Mouse (Mus musculus): Measurements from ENCODE around the gene Gramd2. TPM values are rescaled to one million over a fixed set of nuclear protein-coding genes. Genes with fewer than 3 reads are reported as not detected.
"Not testable (repeated sequence)": the region's sequence is repeated elsewhere in the genome, so short reads cannot be mapped to it uniquely, and the experiment has no call there.

Gene Gramd2
- total RNA-seq, 2 experiments from 2014 or later = 1.3 TPM; not detected in 1

DNA sequence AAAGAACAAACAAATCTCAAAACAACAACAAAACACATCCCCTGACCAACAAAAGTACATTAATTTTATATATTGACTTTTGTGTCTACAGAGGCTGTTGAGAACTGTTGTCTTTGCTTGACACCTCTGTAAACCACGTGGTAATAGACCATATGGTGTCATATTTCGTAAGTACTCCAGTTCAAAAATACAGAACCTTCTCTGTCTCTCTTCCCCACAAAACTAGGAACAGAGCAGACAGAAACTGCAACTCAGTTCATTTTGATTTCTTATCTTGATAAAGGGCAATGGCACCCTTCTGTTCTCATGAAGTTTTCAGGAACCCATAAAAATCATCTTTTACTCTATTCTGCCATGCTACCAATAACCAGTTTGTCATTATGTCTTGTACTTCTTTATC is 75.3 kb downstream of the Gramd2 start:
- no peak for ATAC-seq (replicated peaks; ENCODE audit: low FRiP score, poor library complexity, severe bottlenecking)

DNA sequence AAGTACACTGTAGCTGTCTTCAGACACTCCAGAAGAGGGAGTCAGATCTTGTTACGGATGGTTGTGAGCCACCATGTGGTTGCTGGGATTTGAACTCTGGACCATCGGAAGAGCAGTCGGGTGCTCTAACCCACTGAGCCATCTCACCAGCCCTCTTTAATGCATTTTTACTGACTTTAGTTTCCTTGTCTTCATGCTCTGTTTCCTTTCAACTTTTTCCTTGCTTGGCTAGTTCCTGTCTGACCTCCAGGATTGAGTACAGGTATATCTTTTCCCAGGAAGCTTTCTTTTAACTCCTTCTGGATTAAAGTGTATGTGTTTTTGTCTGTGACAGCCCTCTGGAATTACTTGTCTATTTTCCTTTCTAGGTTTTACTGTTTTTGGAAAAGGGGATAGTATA is 77.1 kb downstream of the Gramd2 start:
- not testable (repeated sequence) for ATAC-seq (replicated peaks; ENCODE audit: low FRiP score, poor library complexity, severe bottlenecking)

DNA sequence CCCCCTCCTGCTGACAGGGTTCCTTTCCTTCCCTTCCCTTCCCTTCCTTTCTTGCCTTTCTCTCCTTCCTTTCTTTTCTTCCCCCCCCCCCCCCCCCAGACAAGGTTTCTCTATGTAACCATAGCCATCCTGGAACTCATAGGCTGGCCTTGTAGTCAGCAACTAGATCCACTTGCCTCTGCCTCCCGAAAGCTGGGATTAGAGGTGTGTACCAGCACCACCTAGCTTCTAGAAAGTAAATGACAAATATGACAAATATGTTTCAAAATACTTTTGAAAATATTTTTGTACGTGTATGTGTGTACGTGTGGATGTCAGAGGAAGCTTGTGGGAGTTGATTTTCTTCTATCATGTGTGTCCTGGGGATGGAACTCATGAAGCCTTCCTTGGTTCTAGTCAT is 80.6 kb downstream of the Gramd2 start:
- no peak for ATAC-seq (replicated peaks; ENCODE audit: low FRiP score, poor library complexity, severe bottlenecking)

DNA sequence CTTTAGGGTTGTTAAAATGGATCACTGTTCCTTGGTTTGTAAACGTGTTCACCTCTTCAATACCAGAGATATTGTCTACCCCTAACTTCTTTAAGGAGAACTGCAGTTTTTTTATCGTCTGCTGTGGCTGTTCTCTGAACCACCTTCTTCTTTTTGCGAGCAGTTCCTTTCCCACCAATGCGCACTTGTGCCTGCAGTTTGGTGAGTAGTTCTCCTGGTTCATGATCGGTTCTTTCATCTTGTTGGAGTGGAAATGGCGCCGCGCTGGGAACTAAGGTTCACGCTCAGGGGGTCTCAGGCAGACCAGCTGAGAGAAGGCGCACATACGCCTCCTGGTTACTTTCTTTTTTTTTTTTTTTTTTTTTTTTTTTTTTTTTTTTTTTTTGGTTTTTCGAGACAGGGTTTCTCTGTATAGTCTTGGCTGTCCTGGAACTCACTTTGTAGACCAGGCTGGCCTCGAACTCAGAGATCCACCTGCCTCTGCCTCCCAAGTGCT is 87.1 kb downstream of the Gramd2 start:
- ATAC-seq (replicated peaks; ENCODE audit: low FRiP score, poor library complexity, severe bottlenecking) = not testable (repeated sequence)

Other genes starting within 250 kb of the Gramd2 start
- 42.4 and 49.8 TPM in 2 replicates for gene Arih1, start 193.5 kb upstream of the Gramd2 start, total RNA-seq (2015; ENCODE audit: low replicate concordance)
- gene Arih1, start 193.5 kb upstream of the Gramd2 start, total RNA-seq (2017; ENCODE audit: low replicate concordance) = 89.2 and 128 TPM in 2 replicates
- gene Hexa, start 140.6 kb upstream of the Gramd2 start, total RNA-seq (2015; ENCODE audit: low replicate concordance) = 24.2 and 25.7 TPM in 2 replicates
- gene Hexa, start 140.6 kb upstream of the Gramd2 start, total RNA-seq (2017; ENCODE audit: low replicate concordance) = 36.8 and 52.1 TPM in 2 replicates
- gene Tmem202, start 140.3 kb upstream of the Gramd2 start, total RNA-seq (2015; ENCODE audit: low replicate concordance) = not detected in 2 replicates
- not detected in 2 replicates for gene Tmem202, start 140.3 kb upstream of the Gramd2 start, total RNA-seq (2017; ENCODE audit: low replicate concordance)
- gene Celf6, start 102.2 kb upstream of the Gramd2 start, total RNA-seq (2015; ENCODE audit: low replicate concordance) = not detected in 2 replicates
- not detected in 2 replicates for gene Celf6, start 102.2 kb upstream of the Gramd2 start, total RNA-seq (2017; ENCODE audit: low replicate concordance)
- gene Parp6, start 62.9 kb upstream of the Gramd2 start, total RNA-seq (2015; ENCODE audit: low replicate concordance) = 3.1 and 5.4 TPM in 2 replicates
- gene Parp6, start 62.9 kb upstream of the Gramd2 start, total RNA-seq (2017; ENCODE audit: low replicate concordance) = 1.3 and 1.8 TPM in 2 replicates
- 36.3 and 60.8 TPM in 2 replicates for gene Pkm, start 23.8 kb upstream of the Gramd2 start, total RNA-seq (2015; ENCODE audit: low replicate concordance)
- 150 and 158 TPM in 2 replicates for gene Pkm, start 23.8 kb upstream of the Gramd2 start, total RNA-seq (2017; ENCODE audit: low replicate concordance)
- gene Senp8, start 70.6 kb downstream of the Gramd2 start, total RNA-seq (2015; ENCODE audit: low replicate concordance) = 0.96 and 6.1 TPM in 2 replicates
- gene Senp8, start 70.6 kb downstream of the Gramd2 start, total RNA-seq (2017; ENCODE audit: low replicate concordance) = 0.26 and 1.3 TPM in 2 replicates
- 9.0 and 21.5 TPM in 2 replicates for gene Myo9a, start 70.8 kb downstream of the Gramd2 start, total RNA-seq (2015; ENCODE audit: low replicate concordance)
- gene Myo9a, start 70.8 kb downstream of the Gramd2 start, total RNA-seq (2017; ENCODE audit: low replicate concordance) = 8.2 and 13.4 TPM in 2 replicates

Data from erythroblast, adult 5-6 weeks (primary cell).